Mouse (Mus musculus) ovary, postnatal 10 days (tissue): Measurements from ENCODE around the gene Eif3g.

Source experiments
- DNase-seq: peaks from one replicate; pipeline ENCODE4 v3.0.0; 2022; ENCODE audit warnings: low spot score

Gene Eif3g

DNA sequence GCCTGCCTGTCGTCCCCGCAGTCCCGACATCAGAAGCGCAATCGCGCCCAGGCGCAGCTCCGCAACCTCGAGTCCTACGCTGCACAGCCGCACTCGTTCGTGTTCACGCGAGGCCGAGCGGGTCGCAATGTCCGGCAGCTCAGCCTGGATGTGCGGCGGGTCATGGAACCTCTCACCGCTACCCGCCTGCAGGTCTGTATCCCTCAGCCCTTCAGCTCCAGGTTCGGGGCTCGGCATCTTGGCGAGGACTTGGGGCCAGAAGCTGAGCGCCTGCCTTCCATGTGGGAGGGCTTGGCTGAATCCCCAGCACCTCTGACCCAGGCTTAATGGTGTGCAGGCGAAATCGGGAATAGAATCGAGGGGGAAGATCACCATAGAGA, 10.0 kb downstream of the Eif3g start:
- DNase-seq = no peak

DNA sequence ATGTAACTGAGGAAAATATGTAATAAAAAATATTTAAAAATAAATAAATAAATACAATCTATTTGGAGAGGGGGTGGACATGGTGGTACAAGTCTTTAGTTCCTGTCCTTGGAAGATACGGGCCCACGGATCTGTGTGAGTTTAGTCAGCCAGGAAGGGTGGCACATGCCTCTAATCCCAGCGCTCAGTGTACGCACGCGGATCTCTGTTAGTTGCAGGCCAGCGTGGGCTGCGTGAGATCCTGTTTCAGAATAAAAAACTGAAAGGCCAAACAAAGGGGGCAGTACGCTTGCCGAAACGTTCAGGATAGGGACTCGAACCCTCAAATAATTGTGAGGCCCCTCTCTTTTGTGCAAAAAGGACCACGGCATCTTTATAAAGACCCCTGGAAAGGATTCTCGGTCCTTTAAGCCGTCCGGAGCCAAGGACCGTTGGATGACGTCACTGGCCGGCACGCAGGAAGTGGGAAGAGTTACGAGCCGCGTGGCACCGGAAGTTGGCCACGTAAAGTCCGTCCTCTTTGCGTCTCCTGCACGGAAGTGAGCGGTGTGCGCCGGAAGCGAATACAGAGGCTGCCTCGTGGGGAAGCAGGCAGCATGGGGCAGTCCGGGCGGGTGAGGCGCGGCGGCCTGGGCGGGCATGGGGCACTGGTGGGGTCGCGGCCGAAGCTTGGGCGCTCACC, 10.6 kb downstream of the Eif3g start, which contains the start of gene Ppan:
Gene Ppan, plus strand, starts transcription at position 472 of the 682 bp plus-strand sequence.
- peak; percentile 84 for DNase-seq

DNA sequence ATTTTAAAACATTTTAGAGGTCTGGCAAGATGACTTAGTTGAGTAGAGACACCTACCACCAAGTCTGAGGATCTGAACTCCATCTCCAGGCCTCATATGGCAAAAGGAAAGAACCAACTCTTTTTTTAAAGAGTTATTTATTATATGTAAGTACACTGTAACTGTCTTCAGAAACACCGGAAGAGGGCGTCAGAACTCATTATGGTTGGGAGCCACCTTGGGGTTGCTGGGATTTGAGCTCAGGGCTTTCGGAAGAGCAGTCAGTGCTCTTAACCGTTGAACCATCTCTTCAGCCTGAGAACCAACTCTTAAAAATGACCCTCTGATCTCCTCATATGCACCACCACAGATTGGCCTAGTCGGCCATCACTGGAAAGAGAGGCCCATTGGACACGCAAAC, 11.2 kb downstream of the Eif3g start:
- DNase-seq = no peak

DNA sequence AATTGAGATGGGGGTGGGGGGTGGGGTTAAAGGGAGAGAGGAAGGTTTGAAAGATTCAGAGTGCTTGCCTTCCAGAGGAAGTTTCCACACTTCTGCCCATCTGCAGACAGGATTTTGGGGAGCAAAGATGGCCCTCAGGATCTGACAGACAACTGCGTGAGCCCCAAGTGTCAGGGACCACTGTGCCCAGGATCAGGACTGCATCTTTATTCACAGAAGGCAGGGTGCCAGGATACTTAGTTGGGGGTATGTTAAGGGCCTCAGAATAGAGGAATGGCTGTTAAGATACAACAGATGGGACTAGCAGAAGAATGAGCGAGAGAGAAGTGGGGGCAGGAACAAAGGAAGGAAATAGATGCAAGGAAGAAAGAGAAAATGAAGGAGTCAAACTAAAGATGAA, 11.9 kb downstream of the Eif3g start:
- DNase-seq = no peak

DNA sequence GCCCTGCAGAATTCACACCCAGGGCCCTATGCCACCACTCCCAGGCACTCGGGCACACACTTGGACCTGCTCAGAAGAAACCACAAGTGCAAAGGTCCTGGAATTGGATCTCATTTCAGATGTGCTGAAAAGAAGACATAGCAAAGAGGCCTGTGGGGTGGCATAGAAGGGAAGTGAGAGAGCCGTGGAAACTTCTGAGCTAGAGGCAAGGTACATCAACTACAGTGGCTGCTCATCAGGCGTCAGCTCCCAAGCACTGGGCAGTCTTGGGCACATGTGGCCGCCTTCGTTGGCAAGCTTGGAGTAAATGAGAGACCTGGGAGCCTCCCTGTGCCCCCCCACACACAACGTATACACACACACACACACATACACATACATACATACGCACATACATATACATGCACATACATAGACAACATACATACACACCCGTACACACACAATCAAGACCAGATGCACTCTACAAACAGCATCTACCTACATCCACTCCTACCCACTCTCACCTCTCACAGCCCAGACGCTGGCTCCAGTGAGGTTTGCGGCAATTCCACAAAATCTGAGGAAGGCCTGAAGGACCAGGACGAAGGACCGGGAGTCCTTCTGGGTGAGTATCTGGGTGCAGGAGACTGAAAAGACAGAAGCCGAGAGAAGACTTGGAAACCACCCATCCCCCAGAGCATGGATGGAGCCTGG, 19.2 kb downstream of the Eif3g start, which contains the start of gene Angptl6:
Gene Angptl6, minus strand, starts transcription at position 631 of the 696 bp plus-strand sequence.
- no peak for DNase-seq

DNA sequence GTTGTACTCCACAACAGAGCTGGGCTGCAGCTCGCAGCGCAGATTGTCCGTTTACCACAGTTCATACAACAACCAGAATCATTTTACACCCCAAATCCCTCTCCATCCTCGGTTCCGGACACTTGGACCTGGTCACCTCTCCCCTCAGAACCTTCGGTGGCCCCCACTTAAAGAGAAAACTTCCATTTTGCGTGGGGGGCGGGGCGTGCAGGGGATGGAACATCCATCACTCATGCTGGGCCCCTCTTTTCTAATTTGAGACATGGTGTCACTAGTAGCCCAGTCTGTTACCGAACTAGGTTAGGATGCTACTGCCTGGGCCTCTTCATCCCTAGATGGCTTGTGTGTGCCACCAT, 19.7 kb downstream of the Eif3g start:
- DNase-seq = no peak

DNA sequence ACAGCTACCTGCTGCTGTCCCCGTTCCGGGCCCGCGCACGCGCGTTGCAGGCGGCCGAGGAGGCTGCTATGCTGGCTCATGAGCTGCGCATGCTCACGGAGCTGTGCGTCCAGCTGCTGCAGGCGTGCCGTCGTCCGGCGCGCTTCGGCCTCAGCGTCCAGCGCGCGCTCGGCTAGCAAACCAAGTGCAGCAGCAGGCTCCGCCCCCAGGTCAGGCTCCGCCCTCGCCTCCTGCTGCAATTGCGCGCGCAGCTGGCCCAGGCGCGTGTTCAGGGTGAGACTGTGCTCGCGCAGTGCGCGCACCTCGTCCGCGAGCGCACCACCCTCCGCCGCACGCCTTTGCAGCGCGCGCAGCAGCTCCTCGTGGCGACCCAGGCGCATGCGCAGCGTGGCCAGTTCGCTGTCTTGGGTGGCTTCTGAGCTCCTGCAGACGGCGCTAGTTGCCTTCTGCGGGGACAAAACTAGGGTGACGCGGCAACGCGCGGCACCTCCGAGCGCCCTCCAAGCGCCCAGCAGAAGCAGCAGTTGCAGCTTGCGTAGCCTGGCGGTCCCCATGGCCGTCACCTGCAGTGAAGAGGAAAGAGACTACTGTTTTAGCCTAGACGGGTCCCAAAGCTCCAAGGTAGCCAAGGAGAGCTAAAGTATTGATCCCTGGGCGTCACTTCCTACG, 20.2 kb downstream of the Eif3g start:
- DNase-seq = peak; percentile 95

DNA sequence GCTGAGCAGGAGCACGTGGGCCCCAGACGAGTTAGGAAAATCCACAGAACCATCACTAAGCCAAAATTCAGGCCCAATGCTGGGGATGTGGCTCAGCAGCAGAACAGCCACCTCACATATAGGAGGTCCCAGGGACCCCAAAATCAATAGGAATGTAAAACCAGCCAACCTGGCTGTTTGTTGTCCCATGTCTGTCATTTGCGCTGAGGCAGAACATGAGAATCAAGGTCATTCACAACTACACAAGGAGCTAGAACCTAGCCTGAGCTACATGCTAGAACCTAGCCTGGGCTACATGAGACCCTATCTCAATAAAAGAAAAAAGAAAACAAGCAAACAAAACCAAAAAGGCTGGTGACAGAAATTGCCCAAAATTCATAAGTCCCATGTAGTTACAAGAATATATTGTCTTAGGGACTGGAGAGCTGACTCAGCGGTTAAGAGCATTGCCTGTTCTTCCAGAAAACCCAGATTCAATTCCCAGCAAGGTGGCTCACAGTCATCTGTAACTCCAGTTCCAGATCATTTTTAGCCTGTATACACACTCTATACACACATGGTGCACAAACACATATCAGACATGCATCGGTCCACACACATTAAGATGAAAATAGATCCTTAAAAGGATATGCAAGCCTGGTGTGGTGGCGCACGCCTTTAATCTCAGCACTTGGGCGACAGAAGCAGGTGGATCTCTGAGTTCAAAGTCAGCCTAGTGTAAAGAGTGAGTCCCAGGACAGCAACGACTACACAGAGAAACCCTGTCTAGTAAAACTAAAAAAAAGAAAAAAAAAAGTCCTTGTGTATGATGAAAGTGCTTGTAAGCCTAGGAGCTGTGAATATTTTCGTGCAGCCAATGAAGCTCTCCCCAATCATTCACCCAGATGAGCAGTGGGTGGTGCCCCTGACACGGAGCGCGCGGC, 21.0 kb downstream of the Eif3g start:
- DNase-seq = no peak

DNA sequence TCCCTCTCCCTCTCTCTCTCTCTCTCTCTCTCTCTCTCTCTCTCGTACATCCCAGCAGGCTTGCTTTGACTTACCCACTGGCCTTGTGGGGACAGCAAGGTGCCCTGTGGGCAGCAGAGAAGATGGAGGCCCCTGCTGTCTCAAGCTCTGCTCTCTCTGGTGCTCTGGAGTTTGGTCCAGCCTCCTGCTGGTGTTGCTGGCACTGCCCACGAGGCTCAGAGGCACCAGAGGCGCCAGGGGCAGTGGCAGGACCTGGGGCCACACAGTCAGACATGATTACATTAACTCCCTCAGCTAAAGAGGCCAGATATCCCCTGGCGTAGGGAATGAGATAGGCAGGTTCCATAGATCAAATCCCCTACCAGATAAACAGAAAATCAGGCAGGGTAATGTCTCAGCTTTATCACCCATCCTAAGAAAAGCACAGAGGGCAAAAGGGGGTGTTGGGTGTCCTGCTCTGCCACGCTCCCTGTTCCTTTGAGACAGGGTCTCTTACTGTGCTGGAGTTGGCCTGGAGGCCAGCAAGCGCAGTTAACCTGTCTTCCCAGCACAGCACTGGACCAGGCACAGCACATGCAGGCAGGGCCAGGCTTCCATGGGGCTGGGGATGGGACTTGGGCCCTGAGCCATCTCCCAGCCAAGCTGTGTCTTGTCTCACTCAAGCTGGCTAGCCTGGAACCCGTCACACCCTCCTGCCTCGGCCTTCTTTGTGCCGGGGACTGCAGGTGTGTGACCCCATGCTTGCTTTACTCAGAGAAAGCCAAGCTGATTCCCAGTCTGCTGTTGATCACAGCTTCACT, 21.9 kb downstream of the Eif3g start:
- no peak for DNase-seq

DNA sequence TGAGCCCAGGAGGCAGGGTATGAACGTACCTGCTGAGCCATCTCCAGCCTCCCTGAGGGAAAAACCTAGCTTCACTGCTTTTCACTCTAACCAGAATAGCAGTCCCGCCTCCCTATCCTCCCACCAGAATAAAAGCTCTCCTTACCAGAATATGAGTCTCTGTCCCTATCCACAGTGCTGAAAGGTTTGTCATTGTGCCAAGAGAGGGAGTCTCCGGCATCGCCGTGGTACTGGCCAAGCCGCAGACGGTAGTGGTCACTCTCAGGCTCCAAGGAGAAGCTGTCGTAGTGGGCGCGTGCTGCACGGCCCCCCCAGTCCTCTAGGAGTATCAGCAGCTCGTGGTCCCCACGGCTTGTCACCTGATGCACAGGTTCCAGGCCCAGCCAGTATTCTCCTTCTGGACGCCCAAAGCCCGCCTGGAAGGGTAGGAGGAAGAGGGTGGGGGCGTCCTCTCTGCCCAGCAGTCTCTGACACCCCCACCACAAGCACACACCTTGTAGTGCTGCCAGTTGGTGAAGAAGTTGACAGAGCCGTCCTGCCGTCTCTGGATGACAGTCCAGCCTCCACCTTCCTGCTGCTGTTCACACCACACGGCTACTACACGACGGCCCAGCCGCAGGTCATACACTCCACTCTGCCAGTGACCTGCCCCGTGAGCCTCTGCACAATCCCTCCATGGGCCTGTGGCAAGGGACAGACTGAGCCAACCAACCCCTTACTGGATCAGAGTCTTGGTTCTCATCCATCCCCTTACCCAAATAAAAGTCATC, 23.2 kb downstream of the Eif3g start:
- no peak for DNase-seq

DNA sequence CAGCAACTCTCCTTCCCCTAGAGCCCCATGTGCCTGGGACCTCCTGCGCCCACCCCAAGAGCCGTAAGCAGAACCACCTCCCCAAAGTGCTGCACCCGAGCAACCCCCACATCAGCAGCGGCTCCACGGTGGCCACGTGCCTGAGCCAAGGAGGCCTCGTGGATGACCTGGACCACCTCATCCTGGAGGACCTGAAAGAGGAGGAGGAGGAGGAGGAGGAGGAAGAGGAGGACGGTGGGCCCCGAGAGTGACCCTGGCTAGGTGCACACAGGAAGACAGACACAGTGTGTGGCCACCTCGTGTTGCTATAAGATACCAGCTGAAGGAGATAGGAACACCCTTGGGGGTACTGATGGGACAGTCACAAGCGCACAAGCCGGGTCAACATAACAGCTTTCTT, 24.9 kb downstream of the Eif3g start:
- no peak for DNase-seq

DNA sequence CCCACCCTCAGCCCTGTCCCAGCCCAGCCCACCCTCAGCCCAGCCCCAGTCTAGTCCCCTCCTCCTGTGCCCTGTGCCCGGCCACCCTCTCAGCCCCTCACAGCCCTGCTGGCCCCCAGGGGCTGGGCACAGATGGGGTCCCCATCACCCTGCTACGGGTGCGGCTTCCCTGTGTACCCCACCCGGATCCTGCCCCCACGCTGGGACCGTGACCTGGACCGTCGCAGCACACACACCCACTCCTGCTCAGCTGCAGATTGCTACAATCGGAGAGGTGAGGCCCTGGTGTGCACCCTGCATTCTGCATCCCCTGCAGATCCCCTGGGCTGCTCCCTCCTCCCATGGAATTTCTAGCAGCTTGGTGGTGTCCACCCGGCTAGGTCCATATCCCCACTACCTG, 25.4 kb downstream of the Eif3g start:
- DNase-seq = no peak

DNA sequence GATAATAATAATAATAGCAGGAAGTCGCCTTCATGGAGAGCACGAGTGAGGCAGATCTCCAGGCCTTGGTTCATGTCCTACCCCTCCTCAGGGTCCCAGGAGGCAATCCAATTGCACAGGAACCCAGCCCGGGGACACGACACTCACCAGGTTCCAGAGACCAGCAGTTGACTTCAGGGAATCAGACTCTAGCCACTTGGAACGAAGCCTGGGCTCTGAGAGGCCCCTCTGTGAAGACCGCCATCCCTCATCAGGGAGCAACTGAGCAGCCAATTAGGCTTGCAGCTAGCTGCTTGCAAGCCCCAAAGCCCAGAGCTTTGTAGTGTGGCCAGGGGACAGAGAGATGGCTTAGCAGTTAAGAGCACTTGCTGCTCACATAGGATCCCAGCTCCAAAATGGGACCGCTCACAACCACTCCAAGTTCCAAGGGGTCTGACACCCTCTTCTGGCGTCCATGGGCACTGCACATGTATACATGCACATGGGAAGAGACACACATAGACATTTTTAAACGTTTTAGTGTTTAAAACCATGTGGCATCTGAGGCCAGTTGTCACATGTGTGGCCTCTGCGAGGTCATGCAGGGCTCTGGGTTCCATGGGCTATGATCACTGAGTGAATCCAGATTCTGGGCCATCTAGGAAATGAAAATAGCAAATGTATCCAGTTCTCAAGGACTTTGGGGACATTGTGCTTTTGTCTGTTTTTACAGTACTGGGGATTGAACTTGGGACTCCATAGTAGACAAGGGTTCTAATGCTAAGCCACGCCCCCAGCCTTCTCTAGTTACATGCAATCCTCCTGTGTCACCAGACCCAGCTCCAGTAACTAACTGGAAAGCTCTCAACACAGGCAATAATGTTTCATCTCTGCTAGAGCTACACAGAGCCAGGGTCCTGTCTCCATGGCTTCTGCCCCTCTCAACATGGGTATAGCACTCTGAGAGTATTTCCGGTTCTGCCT, 27.9 kb downstream of the Eif3g start:
- no peak for DNase-seq

DNA sequence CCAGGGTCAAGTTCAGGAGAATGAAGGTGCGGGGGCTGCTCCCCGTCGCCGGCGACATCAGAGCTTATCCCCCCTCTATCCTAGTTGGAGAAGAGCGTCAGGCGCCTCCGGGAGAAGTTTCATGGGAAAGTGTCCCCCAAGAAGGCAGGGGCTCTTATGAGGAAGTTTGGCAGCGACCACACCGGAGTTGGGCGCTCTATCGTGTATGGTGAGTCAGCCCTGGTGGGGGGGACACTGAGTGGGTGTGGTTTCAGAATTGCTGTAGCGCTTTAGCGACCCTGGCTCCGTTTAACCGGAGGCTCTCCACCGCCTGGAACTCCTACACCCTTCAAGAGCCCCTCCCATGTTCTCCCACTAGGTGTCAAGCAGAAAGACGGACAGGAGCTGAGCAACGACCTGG, 29.2 kb downstream of the Eif3g start:
- DNase-seq = no peak

DNA sequence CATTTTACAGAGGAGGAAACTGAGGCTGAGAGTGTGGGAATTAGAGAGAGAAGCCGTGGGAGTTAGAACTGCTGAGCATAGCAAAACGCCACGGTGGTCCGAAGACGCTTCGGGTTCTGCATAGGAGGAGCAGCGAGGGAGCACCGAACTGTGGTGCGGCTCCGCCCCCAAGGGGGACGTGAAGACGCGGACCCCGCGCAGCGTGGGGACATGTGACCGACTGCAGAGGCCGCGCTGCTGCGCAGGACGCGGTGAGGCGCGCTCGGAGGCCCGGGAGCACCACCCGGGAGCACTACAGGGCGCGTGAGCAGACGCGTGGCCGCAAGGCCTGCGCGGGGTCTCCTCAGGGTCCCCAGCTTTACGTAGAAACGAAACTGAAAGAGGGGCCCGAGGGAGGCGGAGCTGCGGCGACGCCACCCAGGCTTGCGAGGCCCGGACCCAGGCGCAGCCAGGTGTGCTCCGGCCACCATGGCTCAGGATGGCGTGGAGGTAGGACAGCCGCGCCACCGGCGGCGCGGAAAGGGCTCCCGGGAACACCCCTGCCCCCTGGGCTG, 29.9 kb downstream of the Eif3g start, which contains the start of gene A230050P20Rik:
Gene A230050P20Rik, plus strand, starts transcription at position 195 of the 554 bp plus-strand sequence.
- no peak for DNase-seq

DNA sequence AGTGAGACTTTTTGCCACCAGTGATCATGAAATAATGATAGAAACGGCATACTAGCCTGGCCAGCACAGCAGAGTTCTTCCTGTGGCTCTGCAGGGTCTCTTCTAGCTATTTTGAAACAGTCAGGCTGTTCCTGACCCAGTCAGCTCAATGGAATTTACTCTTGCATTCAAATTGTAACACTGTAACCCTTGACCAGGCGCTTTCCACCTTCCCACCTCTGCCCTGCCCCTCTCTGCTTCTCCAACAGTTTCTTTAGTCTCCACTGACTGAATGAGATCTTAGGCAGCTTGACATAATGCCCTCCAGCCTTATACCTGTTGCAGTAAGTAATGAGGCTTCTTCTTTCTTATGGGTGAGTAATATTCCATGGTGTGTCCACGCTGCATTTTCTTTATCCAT, 31.5 kb downstream of the Eif3g start:
- no peak for DNase-seq

DNA sequence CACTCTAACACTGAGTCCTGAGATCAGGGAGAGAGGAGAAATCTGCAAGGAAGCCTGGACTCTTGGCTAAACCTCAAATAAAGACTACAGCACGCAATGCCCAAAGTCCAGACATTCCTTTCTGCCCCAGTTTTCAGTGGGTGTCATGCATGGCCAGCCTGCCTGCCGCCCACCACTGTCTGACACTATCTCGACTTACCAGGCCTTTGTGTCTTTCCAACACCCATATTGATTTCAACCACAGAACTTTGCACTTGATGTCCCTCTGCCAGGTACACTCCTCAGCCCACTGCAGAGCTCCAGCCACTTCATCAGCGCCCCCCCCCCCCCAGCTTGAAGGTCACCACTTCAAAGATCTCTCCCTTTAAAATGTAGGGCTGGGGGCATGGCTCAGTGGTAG, 36.2 kb downstream of the Eif3g start:
- DNase-seq = no peak

DNA sequence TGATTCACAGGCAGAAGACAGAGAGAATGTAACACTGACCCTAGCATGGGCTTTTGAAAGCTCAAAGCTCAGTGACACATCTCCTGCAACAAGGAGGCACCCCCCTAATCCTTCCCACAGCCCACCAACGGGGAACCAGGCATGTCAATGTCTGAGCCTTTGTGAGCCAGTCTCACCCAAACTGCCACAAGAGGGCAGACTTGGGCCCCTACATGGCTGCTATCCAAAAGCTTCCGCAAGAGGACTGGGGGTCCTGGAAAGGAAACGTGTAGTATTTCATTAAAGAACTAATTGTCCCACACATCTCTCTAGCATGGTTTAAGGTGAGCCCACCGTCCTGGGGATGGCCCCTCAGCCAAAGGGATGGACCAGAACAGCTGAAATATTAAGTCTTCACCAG, 36.6 kb downstream of the Eif3g start:
- no peak for DNase-seq

DNA sequence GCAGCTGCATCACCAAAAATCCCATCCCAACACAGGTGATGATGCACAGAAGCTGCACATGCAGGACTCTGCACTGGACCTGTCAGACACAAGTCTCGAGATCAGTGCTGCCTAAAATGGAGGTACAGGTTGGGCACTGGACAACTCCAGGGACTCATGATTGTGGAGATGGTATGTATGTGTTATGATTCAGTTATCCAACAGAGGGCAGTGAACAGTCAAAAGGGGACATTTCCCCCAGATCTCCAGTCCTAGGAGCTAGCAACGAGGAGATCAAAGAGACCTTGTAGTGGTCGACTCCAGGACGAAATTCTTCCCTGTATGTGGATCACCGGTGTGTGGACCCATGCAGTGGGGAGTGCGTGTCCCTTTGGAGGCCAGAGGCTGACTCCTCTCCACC, 38.5 kb downstream of the Eif3g start:
- no peak for DNase-seq
